Mouse (Mus musculus): ENCODE results near the gene Tnip1.

- TF ChIP-seq GATA1 (IDR thresholded peaks at IDR 0.05; ENCODE audit: borderline replicate concordance, low read length) = no peak
- no peak for TF ChIP-seq FLI1 (IDR thresholded peaks at IDR 0.05; ENCODE audit: low read length)
These were observed 53.4 kb downstream of the Tnip1 start for GRCm38 (mm10) chr11:54909273-54909672.

All from megakaryocyte, embryonic 14.5 days (primary cell).